Mouse (Mus musculus): Measurements from ENCODE around the gene Cyp3a13. TPM values are rescaled to one million over a fixed set of nuclear protein-coding genes. Genes with fewer than 3 reads are reported as not detected.

Gene Cyp3a13
- polyA plus RNA-seq (2015; fragmentation: Nextera tagmentation; extraction: Ambion mirVana), result 81.3 and 89.1 TPM in 2 replicates

DNA sequence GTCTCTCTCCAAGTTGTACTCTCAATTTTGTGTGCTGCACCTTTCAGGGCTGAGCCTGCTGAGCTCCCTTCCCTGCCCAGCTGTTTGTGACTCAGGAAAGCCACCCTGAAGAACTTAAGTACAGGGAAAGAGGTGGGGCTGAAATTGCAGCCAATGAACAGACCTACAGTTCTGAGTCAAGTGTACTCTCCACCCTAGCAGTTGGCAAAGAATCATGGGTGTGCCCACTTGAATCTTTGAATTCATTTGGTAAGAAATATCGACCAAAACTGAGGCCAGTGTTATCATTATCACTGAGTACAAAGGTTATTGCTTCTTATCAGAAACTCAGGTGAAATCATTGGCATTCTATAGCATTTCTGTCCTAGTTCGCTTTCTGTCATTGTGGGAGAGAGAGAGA lies at the start of gene Cyp3a13:
Gene Cyp3a13 (minus strand): TSS at position 88 of the 400 bp plus-strand sequence.
- Histone ChIP-seq H3K9ac (replicated peaks) (peak within 1 kb of the TSS; percentile 53), H3K4me3 (ENCODE audit: low read depth, low read length) (peak within 1 kb of the TSS; percentile 41), H3K9me3 (ENCODE audit: low read length) (no peaks in the 10 kb centered on the region), H3K27me3 (ENCODE audit: insufficient read depth, low read length) (no peaks in the 10 kb centered on the region), H3K4me2 (ENCODE audit: low read depth, low read length) (peak within 1 kb of the TSS; percentile 58), H3K4me1 (ENCODE audit: insufficient read depth) (no peaks in the 10 kb centered on the region), H3K27ac (ENCODE audit: low read depth) (peak within 1 kb of the TSS; percentile 84), H3K36me3 (replicated peaks; ENCODE audit: insufficient read depth, low read length) (no peaks in the 10 kb centered on the region; the same call in 1 of the 2 replicates)
- ATAC-seq (peak; percentile 90), DNase-seq (peak; percentile 67)
- 22% methylated on average over 2 of the region's 2 CpGs for WGBS (ENCODE audit: insufficient replicate concordance)
- TF ChIP-seq EP300 (IDR thresholded peaks at IDR 0.05; ENCODE audit: low read depth), result peak; percentile 83
- no peak for TF ChIP-seq CTCF (IDR thresholded peaks at IDR 0.05; ENCODE audit: low read depth)

DNA sequence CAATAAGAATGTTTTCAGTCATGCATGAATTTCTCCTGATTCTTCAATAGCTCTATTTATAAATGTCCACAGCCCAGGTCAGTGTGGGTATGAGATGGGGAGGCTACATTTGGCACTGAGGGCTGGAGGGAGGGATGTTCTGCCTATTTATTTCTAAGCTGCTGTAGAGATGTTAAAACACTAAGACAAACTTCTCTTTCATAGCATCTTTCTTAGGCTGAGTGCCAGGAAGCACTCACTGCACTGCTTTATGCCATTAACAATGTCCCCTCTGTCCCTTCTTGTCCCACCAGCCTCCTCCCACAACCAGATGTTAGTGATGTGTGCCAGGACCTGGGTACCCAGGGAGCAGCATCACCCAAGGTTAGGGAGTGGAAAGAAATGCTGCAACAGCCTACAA lies 45.1 kb upstream of the Cyp3a13 start:
- no peaks in the 10 kb centered on the region for H3K9me3 ChIP-seq (ENCODE audit: low read length)
- no peak for TF ChIP-seq EP300 (IDR thresholded peaks at IDR 0.05; ENCODE audit: low read depth)
- H3K36me3 ChIP-seq (replicated peaks; ENCODE audit: insufficient read depth, low read length), result no peaks in the 10 kb centered on the region
- H3K27ac ChIP-seq (ENCODE audit: low read depth), result no peak overlapping the region
- ATAC-seq, result no peak
- no peak overlapping the region for H3K9ac ChIP-seq (replicated peaks)
- H3K4me3 ChIP-seq (ENCODE audit: low read depth, low read length), result no peak overlapping the region
- H3K4me2 ChIP-seq (ENCODE audit: low read depth, low read length), result no peak overlapping the region
- DNase-seq, result no peak
- H3K27me3 ChIP-seq (ENCODE audit: insufficient read depth, low read length), result no peaks in the 10 kb centered on the region
- no peaks in the 10 kb centered on the region for H3K4me1 ChIP-seq (ENCODE audit: insufficient read depth)

DNA sequence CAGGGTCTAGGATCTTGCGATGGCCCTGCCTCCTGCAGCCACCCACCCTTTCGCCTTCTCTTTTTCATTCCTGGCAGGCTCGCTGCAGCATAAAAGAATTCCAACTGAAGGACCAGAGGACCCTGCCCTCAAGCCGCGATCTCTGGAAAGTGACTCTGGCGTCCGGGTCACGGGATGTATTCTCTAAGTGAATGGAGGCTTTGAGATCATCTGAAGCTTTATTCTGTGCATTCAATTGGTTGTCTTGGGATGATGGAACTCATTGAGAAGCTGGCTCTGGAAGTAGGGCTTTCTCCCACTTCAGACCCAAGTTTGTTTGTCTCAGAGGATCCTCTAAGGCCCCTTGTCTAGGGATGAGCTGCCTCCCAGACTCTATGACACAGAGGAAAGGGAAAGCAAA lies 41.5 kb upstream of the Cyp3a13 start, which contains the start of gene Gjc3:
Gene Gjc3 (minus strand): TSS at position 154 of the 400 bp plus-strand sequence.
- Histone ChIP-seq H3K9ac (replicated peaks) (no peak within 1 kb of the TSS), H3K27me3 (ENCODE audit: insufficient read depth, low read length) (no peaks in the 10 kb centered on the region), H3K4me3 (ENCODE audit: low read depth, low read length) (no peak within 1 kb of the TSS), H3K27ac (ENCODE audit: low read depth) (no peak within 1 kb of the TSS), H3K4me2 (ENCODE audit: low read depth, low read length) (no peak within 1 kb of the TSS), H3K36me3 (replicated peaks; ENCODE audit: insufficient read depth, low read length) (no peaks in the 10 kb centered on the region), H3K4me1 (ENCODE audit: insufficient read depth) (no peaks in the 10 kb centered on the region), H3K9me3 (ENCODE audit: low read length) (no peaks in the 10 kb centered on the region)
- TF ChIP-seq EP300 (IDR thresholded peaks at IDR 0.05; ENCODE audit: low read depth) (no peak), CTCF (IDR thresholded peaks at IDR 0.05; ENCODE audit: low read depth) (no peak)
- no peak for DNase-seq
- no peak for ATAC-seq
- 81% methylated on average over 8 of the region's 8 CpGs for WGBS (ENCODE audit: insufficient replicate concordance)

DNA sequence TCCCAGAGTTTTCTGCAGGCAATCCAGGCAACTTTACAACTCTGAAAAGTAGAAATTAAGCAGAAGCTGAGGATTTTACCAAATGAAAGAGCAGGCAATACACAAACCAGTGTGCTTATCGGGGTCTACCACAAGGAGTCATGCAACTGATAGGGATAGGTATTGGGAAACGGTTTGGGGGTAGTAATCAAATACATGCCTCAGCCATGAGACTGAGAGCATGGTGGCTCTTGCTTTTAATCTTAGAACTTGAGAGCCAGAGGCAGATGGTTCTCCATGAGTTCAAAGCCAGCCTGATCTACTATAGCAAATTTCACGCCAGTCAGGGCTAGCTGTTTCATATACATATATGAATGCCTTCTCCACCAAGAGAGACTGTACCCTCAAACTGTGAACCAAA lies 35.0 kb upstream of the Cyp3a13 start:
- no peak overlapping the region for H3K27ac ChIP-seq (ENCODE audit: low read depth)
- H3K4me1 ChIP-seq (ENCODE audit: insufficient read depth), result no peaks in the 10 kb centered on the region
- H3K27me3 ChIP-seq (ENCODE audit: insufficient read depth, low read length), result no peaks in the 10 kb centered on the region
- H3K36me3 ChIP-seq (replicated peaks; ENCODE audit: insufficient read depth, low read length), result no peaks in the 10 kb centered on the region
- H3K9me3 ChIP-seq (ENCODE audit: low read length), result no peaks in the 10 kb centered on the region
- no peak overlapping the region for H3K4me2 ChIP-seq (ENCODE audit: low read depth, low read length)
- no peak for TF ChIP-seq CTCF (IDR thresholded peaks at IDR 0.05; ENCODE audit: low read depth)
- TF ChIP-seq EP300 (IDR thresholded peaks at IDR 0.05; ENCODE audit: low read depth), result no peak
- 87% methylated on average over 3 of the region's 3 CpGs for WGBS (ENCODE audit: insufficient replicate concordance)
- no peak overlapping the region for H3K9ac ChIP-seq (replicated peaks)
- ATAC-seq (no peak), DNase-seq (no peak)
- no peak overlapping the region for H3K4me3 ChIP-seq (ENCODE audit: low read depth, low read length)

DNA sequence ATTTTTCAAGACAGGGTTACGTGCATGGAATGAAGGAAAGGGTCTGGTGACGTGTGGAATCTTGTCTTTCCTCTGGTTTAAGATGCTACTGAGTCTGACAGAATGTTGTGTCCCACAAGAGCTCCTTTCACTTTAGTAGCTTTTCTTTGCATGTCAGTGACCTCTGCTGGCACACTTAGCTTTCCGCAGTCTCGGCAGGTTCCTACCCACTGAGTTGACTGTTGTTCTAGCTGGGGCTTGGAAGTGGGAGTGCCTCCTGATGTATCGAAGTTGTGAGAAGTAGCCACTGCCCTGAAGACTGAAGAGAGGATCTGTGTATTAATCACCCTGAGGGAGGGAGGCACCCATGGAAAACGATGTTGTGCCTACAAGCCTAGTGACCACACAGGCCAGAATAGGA lies 29.8 kb upstream of the Cyp3a13 start:
- H3K9ac ChIP-seq (replicated peaks), result no peak overlapping the region
- no peak for TF ChIP-seq EP300 (IDR thresholded peaks at IDR 0.05; ENCODE audit: low read depth)
- peak; percentile 53 for TF ChIP-seq CTCF (IDR thresholded peaks at IDR 0.05; ENCODE audit: low read depth)
- 32% methylated on average over 6 of the region's 6 CpGs for WGBS (ENCODE audit: insufficient replicate concordance)
- H3K4me3 ChIP-seq (ENCODE audit: low read depth, low read length), result no peak overlapping the region
- H3K27me3 ChIP-seq (ENCODE audit: insufficient read depth, low read length), result no peaks in the 10 kb centered on the region
- no peaks in the 10 kb centered on the region for H3K36me3 ChIP-seq (replicated peaks; ENCODE audit: insufficient read depth, low read length)
- ATAC-seq (no peak), DNase-seq (peak; percentile 25)
- no peak overlapping the region for H3K4me2 ChIP-seq (ENCODE audit: low read depth, low read length)
- no peaks in the 10 kb centered on the region for H3K4me1 ChIP-seq (ENCODE audit: insufficient read depth)
- no peak overlapping the region for H3K27ac ChIP-seq (ENCODE audit: low read depth)
- no peaks in the 10 kb centered on the region for H3K9me3 ChIP-seq (ENCODE audit: low read length)

DNA sequence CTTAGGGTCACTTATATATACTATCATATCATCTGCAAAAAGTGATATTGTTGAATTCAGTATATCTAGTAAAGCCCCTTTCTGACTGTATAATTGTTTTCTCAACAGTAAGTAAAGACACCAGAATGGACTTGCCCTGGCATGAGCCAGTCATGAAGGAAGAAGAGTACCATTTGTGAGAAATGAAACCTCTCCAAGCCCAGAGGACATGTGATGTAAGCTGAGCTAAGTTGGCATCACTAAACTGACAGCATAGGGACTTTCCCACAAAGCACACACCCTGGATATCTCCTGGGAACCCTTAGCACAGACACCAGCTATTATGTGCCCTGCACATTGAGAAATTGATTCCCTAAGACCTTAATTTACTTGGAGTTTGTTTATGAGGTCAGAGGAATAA lies 25.9 kb upstream of the Cyp3a13 start:
- H3K4me1 ChIP-seq (ENCODE audit: insufficient read depth), result no peaks in the 10 kb centered on the region
- ATAC-seq (no peak), DNase-seq (no peak)
- no peaks in the 10 kb centered on the region for H3K36me3 ChIP-seq (replicated peaks; ENCODE audit: insufficient read depth, low read length)
- no peak overlapping the region for H3K4me3 ChIP-seq (ENCODE audit: low read depth, low read length)
- H3K27me3 ChIP-seq (ENCODE audit: insufficient read depth, low read length), result no peaks in the 10 kb centered on the region
- no peak overlapping the region for H3K4me2 ChIP-seq (ENCODE audit: low read depth, low read length)
- H3K9ac ChIP-seq (replicated peaks), result no peak overlapping the region
- no peaks in the 10 kb centered on the region for H3K9me3 ChIP-seq (ENCODE audit: low read length)
- TF ChIP-seq CTCF (IDR thresholded peaks at IDR 0.05; ENCODE audit: low read depth) (no peak), EP300 (IDR thresholded peaks at IDR 0.05; ENCODE audit: low read depth) (no peak)
- H3K27ac ChIP-seq (ENCODE audit: low read depth), result no peak overlapping the region

DNA sequence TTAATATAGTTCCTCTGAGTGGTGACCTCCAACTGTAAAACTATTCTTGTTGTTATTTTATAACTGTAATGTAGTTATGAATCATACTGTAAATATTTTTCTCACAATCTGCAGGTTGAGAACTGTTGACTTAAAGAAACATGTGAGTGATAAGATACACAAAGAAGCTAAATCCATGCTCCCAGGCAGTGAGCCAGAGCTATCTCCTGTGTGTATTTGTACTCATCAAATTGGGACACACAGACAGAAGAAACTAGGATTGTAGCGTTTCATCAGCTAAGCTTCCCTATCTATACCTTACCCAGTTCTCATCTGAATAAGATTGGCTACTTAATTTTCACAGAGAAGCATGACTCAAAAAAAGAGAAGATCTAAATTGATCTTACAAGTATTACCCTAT lies 21.7 kb upstream of the Cyp3a13 start:
- Histone ChIP-seq H3K9me3 (ENCODE audit: low read length) (no peaks in the 10 kb centered on the region), H3K4me3 (ENCODE audit: low read depth, low read length) (no peak overlapping the region), H3K36me3 (replicated peaks; ENCODE audit: insufficient read depth, low read length) (no peaks in the 10 kb centered on the region), H3K27ac (ENCODE audit: low read depth) (no peak overlapping the region), H3K27me3 (ENCODE audit: insufficient read depth, low read length) (no peaks in the 10 kb centered on the region), H3K9ac (replicated peaks) (no peak overlapping the region), H3K4me1 (ENCODE audit: insufficient read depth) (no peaks in the 10 kb centered on the region), H3K4me2 (ENCODE audit: low read depth, low read length) (no peak overlapping the region)
- 54% methylated on average over 1 of the region's 1 CpGs for WGBS (ENCODE audit: insufficient replicate concordance)
- ATAC-seq (peak; percentile 58), DNase-seq (peak; percentile 53)
- TF ChIP-seq CTCF (IDR thresholded peaks at IDR 0.05; ENCODE audit: low read depth), result no peak
- no peak for TF ChIP-seq EP300 (IDR thresholded peaks at IDR 0.05; ENCODE audit: low read depth)
